Mouse (Mus musculus) embryonic fibroblast, embryonic 13.5 days (primary cell): ENCODE data around the gene Cacna1c. TPM values are rescaled to one million over a fixed set of nuclear protein-coding genes. Genes with fewer than 3 reads are reported as not detected.
A peak's percentile ranks its signal among the peaks of the same experiment; 100 is the strongest.

Experiments used
- H3K27ac ChIP-seq: 2 replicates; pipeline ENCODE4 v1.5.1; 2012; ENCODE audit warnings: low read length, control low read depth, inconsistent platforms; ENCODE audit not compliant: insufficient read depth
- H3K4me1 ChIP-seq: 2 replicates; pipeline ENCODE4 v1.6.1; 2011; ENCODE audit warnings: low read length; ENCODE audit not compliant: control insufficient read depth, insufficient read depth
- H3K4me3 ChIP-seq: 2 replicates; pipeline ENCODE4 v1.5.1; 2011; ENCODE audit warnings: mild to moderate bottlenecking, control low read depth, low read length; ENCODE audit not compliant: insufficient read depth
- CTCF ChIP-seq: IDR thresholded peaks from 2 replicates; pipeline ENCODE4 v1.5.1; 2011; ENCODE audit warnings: mild to moderate bottlenecking, control low read depth, low read length, moderate library complexity, borderline replicate concordance; ENCODE audit not compliant: insufficient read depth
- POLR2A ChIP-seq: IDR thresholded peaks from 2 replicates; pipeline ENCODE4 v1.6.1; 2011; ENCODE audit warnings: low read depth, mild to moderate bottlenecking, control low read depth, low read length, moderate library complexity
- polyA plus RNA-seq: library from polyadenylated mRNA; stranded (reverse); fragments of >200 nt; gene quantifications from 2 replicates; pipeline ENCODE4 v1.2.4, GENCODE M21; 2011; ENCODE audit warnings: low read depth; ENCODE audit not compliant: missing spikeins, insufficient read length

Gene Cacna1c
- polyA plus RNA-seq, 1 experiment = 40.7 TPM

GRCm38 (mm10) chr6:119228861-119229603 is 32.8 kb upstream of the Cacna1c start:
- no peak overlapping the region for H3K27ac ChIP-seq
- TF ChIP-seq CTCF = no peak
- no peak for TF ChIP-seq POLR2A
- H3K4me1 ChIP-seq = no peaks in the 10 kb centered on the region
- no peak overlapping the region for H3K4me3 ChIP-seq

GRCm38 (mm10) chr6:119227001-119227400 is 30.8 kb upstream of the Cacna1c start:
- Histone ChIP-seq H3K27ac (no peak overlapping the region), H3K4me1 (no peaks in the 10 kb centered on the region), H3K4me3 (no peak overlapping the region)
- TF ChIP-seq POLR2A = no peak
- no peak for TF ChIP-seq CTCF

GRCm38 (mm10) chr6:119225731-119226130 is 29.5 kb upstream of the Cacna1c start:
- no peak overlapping the region for H3K4me3 ChIP-seq
- no peak for TF ChIP-seq CTCF
- TF ChIP-seq POLR2A = no peak
- no peak overlapping the region for H3K27ac ChIP-seq
- H3K4me1 ChIP-seq = no peaks in the 10 kb centered on the region

DNA sequence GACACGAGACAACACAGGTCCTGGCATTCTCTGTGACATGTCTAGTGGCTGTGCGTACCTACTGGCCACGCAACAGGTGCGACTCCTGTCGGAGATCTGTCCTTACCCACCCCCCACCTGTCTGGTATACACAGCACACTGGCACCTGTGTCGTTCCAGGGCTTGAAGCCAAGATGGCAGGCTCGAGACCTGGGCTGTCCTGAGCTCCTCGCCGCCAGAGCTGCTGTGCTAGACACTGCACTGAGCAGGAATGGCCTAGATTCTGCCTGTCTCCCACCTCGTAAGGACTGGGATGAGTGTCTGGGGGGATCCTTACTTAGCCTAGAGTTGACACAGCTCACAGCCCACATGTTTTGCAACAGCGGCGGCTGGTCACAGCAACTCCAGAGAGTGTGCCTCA is 29.0 kb upstream of the Cacna1c start:
- Histone ChIP-seq H3K4me1 (no peaks in the 10 kb centered on the region), H3K27ac (no peak overlapping the region), H3K4me3 (no peak overlapping the region)
- no peak for TF ChIP-seq CTCF
- TF ChIP-seq POLR2A = no peak

DNA sequence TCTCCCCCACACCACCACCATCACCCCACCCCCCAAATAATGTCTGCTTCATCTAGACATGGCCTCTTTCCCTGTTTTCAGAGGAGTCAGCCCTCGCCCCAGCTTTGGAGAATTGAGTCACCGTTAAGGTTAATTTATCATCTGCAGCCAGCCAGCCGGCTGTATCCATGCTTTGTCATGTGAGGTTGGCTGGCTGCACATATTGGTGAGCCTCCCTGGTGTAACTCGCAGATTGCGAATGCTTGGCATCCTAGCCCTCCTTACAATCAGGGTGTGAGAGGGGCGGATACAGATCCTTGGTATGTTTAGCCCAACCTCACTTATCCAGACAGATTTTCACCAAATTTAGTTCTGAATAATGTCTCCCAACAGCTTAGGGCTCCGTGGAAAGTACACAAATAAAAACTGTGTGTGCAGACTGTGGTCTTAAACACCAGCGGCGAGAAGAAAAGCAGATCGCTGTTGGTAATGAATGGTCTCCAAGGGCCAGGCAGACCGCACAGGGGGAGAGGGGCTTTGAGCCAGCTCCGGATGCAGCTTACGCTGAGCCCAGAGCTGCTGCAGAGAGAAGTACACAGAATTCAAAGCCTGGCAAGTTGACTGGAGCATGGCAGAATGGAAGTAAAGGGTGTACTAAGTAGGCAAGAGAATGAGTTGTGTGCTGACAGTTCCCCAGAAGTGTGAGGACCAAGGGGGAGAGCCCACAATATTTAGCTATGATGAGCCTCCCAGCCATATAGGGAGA is 28.4 kb upstream of the Cacna1c start:
- no peak overlapping the region for H3K27ac ChIP-seq
- H3K4me1 ChIP-seq = no peaks in the 10 kb centered on the region
- no peak overlapping the region for H3K4me3 ChIP-seq
- TF ChIP-seq POLR2A (no peak), CTCF (no peak)

DNA sequence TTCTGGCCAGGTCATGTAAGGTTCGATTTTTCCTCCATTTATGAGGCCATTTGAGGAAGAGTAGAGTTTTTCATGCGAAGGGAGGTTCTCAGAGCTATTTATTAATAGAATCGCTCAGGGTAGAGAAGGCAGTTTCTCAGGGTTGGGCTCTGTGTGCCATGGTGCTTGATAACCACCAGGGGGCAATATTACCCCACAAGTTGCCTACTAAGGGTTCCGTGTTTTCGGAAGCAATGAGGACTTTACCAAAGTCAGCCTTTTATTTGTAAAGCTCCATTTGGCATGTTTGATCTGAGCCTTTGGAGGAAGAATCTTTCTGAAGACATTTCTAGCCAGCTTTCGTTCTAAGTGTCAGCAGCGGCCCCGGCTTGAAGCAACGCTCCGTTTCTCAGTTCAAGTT is 24.1 kb upstream of the Cacna1c start:
- Histone ChIP-seq H3K4me1 (no peaks in the 10 kb centered on the region), H3K4me3 (no peak overlapping the region), H3K27ac (no peak overlapping the region)
- peak; percentile 32; the same call in 1 of the 2 replicates for TF ChIP-seq CTCF
- TF ChIP-seq POLR2A = no peak

GRCm38 (mm10) chr6:119219237-119219870 is 23.1 kb upstream of the Cacna1c start:
- TF ChIP-seq POLR2A (no peak), CTCF (no peak)
- no peaks in the 10 kb centered on the region for H3K4me1 ChIP-seq
- no peak overlapping the region for H3K27ac ChIP-seq
- H3K4me3 ChIP-seq = no peak overlapping the region

GRCm38 (mm10) chr6:119218591-119218990 is 22.4 kb upstream of the Cacna1c start:
- Histone ChIP-seq H3K4me1 (no peaks in the 10 kb centered on the region), H3K27ac (no peak overlapping the region), H3K4me3 (no peak overlapping the region)
- no peak for TF ChIP-seq CTCF
- TF ChIP-seq POLR2A = no peak

DNA sequence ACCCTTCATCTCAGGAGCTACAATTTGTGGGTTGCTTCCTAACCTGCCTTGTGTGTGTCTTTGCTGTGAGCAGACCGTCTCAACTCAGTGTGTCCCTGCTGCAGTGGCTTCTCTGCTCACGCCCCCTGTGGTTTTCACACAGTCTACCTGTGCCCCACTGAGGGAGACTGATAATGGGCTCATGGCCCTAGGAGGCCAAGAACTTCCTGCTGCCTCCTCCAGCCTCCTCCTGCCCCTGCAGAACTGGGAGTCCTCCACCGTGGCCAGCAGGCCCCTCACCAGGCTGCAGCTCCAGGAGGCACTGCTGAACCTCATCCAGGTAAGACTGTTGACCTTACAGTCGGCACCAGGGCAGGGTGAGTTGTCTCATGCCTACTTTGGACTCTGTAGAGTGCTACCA is 21.4 kb upstream of the Cacna1c start:
- H3K4me3 ChIP-seq = no peak overlapping the region
- TF ChIP-seq CTCF (no peak), POLR2A (no peak)
- H3K27ac ChIP-seq = no peak overlapping the region
- H3K4me1 ChIP-seq = no peaks in the 10 kb centered on the region
